ENCODE assay signal across 23 mouse cellular contexts in genomic region chr15:4808131-4808530, GRCm38 (mm10).
DNase-seq lines count a peak whose midpoint lies in the region; ATAC-seq and TF ChIP-seq lines count a peak whose summit lies in the region.
"Had no signal": no experiment of that assay in that cellular context is flagged by ENCODE, and none has a peak within 500 bp of the region (broad histone marks: within the 10 kb centered on the region; RNA-seq: fewer than 3 reads in every experiment).

No protein-coding gene starts in this region.

- peak; percentile 70 for DNase-seq in heart, adult 11 months
- no peak for DNase-seq in heart, adult 8-10 months (ENCODE audit: low spot score)
- DNase-seq in cerebellum, adult 11 months: peak; percentile 23
- DNase-seq in cerebellum, adult 8-10 months: peak; percentile 39
- DNase-seq in cerebellum, postnatal 14 days: peak; percentile 29 to 61
- no peak for DNase-seq in kidney, adult 2 months
- DNase-seq in forebrain, embryonic 14.5 days (ENCODE audit: low spot score): no peak
- DNase-seq in gastrocnemius, postnatal 4 days (ENCODE audit: low spot score in 2 of 2): no peak
- DNase-seq: adrenal gland, postnatal 14 days; embryo, embryonic 11 days; gastrocnemius, postnatal 10 days; heart, postnatal 10 days; heart, postnatal 4 days; kidney, adult 9 months had no signal

- no peak overlapping the region for H3K4me3 ChIP-seq in kidney, adult 2 months (ENCODE audit: insufficient read depth, low read depth, low read length)
- H3K4me3 ChIP-seq in forebrain, embryonic 14.5 days (ENCODE audit: low read depth, low read length): no peak overlapping the region
- H3K4me3 ChIP-seq: embryonic facial prominence, embryonic 15.5 days; erythroblast, embryonic 14.5 days; forebrain, embryonic 10.5 days; forebrain, embryonic 15.5 days; heart, embryonic 10.5 days; hindbrain, embryonic 12.5 days had no signal

- H3K9me3 ChIP-seq in forebrain, embryonic 14.5 days (replicated peaks; ENCODE audit: control insufficient read depth, low read length): no peaks in the 10 kb centered on the region
- H3K9me3 ChIP-seq: embryonic facial prominence, embryonic 15.5 days; forebrain, embryonic 10.5 days; forebrain, embryonic 15.5 days; heart, embryonic 10.5 days; hindbrain, embryonic 12.5 days had no signal

- H3K27me3 ChIP-seq in kidney, adult 2 months (replicated peaks; ENCODE audit: control insufficient read depth, insufficient read depth, low read length): no peaks in the 10 kb centered on the region
- no peaks in the 10 kb centered on the region for H3K27me3 ChIP-seq in forebrain, embryonic 14.5 days (replicated peaks; ENCODE audit: control insufficient read depth, insufficient read depth, low read length)
- H3K27me3 ChIP-seq: embryonic facial prominence, embryonic 15.5 days; forebrain, embryonic 15.5 days; hindbrain, embryonic 12.5 days had no signal

- no peak overlapping the region for H3K27ac ChIP-seq in kidney, adult 2 months (ENCODE audit: insufficient read depth, low read depth, low read length)
- no peak overlapping the region for H3K27ac ChIP-seq in forebrain, embryonic 14.5 days (ENCODE audit: low read depth, low read length)
- H3K27ac ChIP-seq: embryonic facial prominence, embryonic 15.5 days; forebrain, embryonic 10.5 days; forebrain, embryonic 15.5 days; heart, embryonic 10.5 days; hindbrain, embryonic 12.5 days had no signal

- H3K4me1 ChIP-seq in kidney, adult 2 months (ENCODE audit: control insufficient read depth, insufficient read depth, low read length): peaks cover 2% of the 10 kb centered on the region; the same call in 1 of the 2 replicates
- H3K4me1 ChIP-seq in forebrain, embryonic 14.5 days (ENCODE audit: control insufficient read depth, insufficient read depth, low read length): no peaks in the 10 kb centered on the region
- H3K4me1 ChIP-seq: embryonic facial prominence, embryonic 15.5 days; forebrain, embryonic 10.5 days; forebrain, embryonic 15.5 days; heart, embryonic 10.5 days; hindbrain, embryonic 12.5 days had no signal

- WGBS in kidney, adult 2 months: 93% methylated on average over 5 of the region's 5 CpGs
- 88% methylated on average over 5 of the region's 5 CpGs for WGBS in forebrain, embryonic 14.5 days

- H3K36me3 ChIP-seq in kidney, adult 2 months (ENCODE audit: control insufficient read depth, insufficient read depth, low read length): no peaks in the 10 kb centered on the region
- no peaks in the 10 kb centered on the region for H3K36me3 ChIP-seq in forebrain, embryonic 14.5 days (ENCODE audit: control insufficient read depth, insufficient read depth, low read length)
- H3K36me3 ChIP-seq: embryonic facial prominence, embryonic 15.5 days; forebrain, embryonic 10.5 days; forebrain, embryonic 15.5 days; heart, embryonic 10.5 days; hindbrain, embryonic 12.5 days had no signal

- no peak for ATAC-seq in forebrain, embryonic 14.5 days
- ATAC-seq: forebrain, embryonic 15.5 days; hindbrain, embryonic 16.5 days; inflammation-experienced regulatory T-cells, adult 6 months; intestine, postnatal 0 days had no signal

- no peak overlapping the region for H3K9ac ChIP-seq in forebrain, embryonic 14.5 days (ENCODE audit: low read length)
- H3K9ac ChIP-seq: embryonic facial prominence, embryonic 15.5 days; forebrain, embryonic 15.5 days; hindbrain, embryonic 12.5 days had no signal

- TF ChIP-seq POLR2A in kidney, adult 2 months (IDR thresholded peaks at IDR 0.05; ENCODE audit: low read depth, low read length): no peak

- TF ChIP-seq CTCF in kidney, adult 2 months (conservative IDR thresholded peaks at IDR 0.05; ENCODE audit: insufficient read depth, insufficient read length, low read depth, low read length): no peak

- H3K4me2 ChIP-seq in forebrain, embryonic 14.5 days (ENCODE audit: low read length): no peak overlapping the region
- H3K4me2 ChIP-seq: embryonic facial prominence, embryonic 15.5 days; forebrain, embryonic 15.5 days; hindbrain, embryonic 12.5 days had no signal

Comparison
In these comparisons a context has a peak if more than half of its experiments do, and no peak if none do; other contexts are left out.
1. DNase-seq: peak in heart, adult 11 months (single experiment), cerebellum, adult 11 months (single experiment), cerebellum, adult 8-10 months (single experiment) and cerebellum, postnatal 14 days (2 of 2); none in heart, adult 8-10 months (single experiment), kidney, adult 2 months (single experiment), forebrain, embryonic 14.5 days (single experiment) and gastrocnemius, postnatal 4 days (0 of 2).